Mouse (Mus musculus): ENCODE results near the gene Cct3.
"Not testable (repeated sequence)": the region's sequence is repeated elsewhere in the genome, so short reads cannot be mapped to it uniquely, and the experiment has no call there.

Cct3 gene

DNA sequence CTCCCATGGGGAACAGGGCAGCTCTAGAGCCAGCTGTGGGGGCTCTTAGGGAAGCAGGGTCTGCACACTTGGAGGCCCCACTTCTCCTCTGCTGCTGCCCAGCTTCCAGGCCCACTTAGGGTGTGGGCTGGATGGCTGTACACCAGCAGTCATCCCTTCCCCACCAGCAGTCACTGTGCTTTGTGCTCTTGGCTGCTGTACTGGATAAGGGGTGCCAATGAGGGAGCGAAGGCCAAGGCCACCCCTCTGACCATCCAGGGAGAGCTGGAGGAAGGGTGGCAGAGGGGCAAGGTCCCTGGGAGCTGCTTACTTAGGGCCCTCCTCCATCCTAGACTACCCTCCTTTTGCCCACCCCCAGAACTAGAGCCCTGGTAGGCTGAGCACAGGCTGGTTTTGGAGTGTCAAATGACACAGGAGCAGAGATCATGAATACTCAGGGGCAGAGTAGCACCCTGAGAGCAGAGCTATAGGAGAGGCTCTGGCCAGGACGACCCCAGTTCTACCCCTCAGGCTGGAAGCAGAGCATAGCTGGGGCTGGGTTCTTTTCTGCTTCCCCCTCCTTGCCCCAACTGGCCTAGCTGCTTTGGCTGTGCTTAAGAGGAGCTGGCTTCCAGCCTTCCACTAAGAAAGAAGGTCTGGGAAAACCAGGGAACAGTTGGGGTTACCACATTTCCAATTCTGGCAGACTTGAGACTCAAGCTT lies 64.8 kb downstream of the Cct3 start:
- DNase-seq (ENCODE audit: low read depth) = no peak

DNA sequence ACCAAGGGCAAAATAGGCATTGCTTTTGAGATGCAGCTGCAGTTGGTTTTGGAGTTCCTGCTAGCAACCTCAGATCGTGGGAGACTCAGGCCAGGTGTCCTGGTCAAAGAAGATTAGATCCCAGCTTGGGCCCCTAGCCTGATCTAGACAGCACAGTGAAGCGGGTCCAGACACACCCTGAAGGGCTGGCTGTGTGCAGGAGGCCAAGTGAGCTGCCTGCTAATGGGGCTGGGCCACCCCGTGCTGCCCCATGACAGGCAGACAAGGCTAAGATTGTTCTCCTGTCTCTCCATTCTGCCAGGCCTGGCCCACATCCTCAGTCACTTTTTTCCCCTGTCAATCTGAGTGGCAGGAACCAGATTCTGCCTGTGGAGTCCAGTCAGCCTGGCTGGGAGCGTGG lies 66.8 kb downstream of the Cct3 start:
- DNase-seq (ENCODE audit: low read depth) = no peak

DNA sequence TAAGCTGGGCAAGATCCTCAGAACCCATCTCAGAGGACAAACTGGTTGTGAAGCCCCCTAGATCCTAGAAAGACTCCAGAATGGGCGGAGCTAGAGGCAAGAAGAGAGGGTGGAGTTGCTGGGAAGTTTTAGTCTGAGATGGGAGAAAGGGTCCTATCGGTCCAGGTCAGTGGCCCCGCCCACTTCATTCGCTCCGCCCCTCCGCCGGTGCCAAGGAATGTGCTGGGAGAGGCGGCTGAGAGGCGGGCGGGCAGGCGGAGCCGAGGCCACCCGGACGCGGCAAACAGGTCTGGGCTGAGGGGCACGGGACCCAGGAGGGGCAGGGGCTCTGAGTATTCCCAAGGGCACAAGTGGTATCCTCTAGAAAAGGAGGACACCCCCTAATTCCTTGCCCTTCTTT lies 67.4 kb downstream of the Cct3 start, which contains the start of gene Paqr6:
Paqr6 (plus strand) TSS at position 248 of the 400 bp plus-strand sequence.
- no peak for DNase-seq (ENCODE audit: low read depth)

DNA sequence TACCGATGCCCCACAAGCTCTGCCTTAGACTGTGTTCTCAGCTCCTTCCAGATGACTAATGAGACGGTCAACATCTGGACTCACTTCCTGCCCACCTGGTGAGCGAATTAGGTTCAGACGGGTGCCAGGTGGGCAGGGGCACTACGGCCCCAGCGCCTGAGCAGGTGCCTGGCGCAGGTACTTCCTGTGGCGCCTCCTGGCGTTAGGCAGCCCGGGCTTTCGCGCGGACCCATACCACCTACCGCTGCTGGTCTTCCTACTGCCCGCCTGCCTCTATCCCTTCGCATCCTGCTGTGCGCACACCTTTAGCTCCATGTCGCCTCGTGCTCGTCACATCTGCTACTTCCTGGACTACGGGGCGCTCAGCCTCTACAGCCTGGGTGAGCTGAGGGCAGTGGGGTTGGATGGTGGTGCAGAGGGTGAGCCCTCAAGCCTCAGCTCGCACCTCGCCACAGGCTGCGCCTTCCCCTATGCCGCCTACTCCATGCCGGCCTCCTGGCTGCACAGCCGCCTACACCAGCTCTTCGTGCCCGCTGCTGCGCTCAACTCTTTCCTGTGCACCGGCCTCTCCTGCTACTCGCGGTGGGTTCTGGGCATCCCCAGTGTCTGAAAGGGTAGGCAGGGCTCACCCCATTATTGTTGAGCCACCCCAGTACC lies 68.9 kb downstream of the Cct3 start:
- DNase-seq (ENCODE audit: low read depth) = no peak

DNA sequence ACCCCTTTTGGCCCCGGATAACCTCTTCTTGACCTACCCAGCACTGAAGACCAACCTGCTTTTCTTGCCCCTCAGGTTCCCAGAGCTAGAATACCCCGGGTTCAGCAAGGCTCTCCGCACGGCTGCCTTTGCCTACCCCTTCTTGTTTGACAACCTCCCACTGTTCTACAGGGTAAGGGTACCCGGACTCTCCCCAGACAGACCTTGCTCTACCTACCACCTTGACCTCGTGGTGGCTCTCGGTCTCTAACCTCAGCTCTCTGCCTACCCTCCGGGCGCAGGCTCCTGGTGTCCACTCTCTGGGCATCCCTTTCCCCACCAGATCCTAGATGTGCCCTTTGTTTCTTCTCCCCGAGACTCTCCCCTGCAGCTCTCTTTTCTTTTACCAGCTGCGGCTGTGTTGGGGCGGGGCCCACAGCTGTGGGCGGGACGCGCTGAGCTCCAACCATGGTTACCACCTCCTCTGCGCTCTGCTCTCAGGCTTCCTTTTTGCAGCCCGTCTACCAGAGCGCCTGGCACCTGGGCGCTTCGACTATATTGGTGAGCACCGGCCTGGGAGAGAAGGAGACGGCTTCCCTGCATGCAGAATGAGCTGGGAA lies 70.0 kb downstream of the Cct3 start:
- DNase-seq (ENCODE audit: low read depth) = not testable (repeated sequence)

DNA sequence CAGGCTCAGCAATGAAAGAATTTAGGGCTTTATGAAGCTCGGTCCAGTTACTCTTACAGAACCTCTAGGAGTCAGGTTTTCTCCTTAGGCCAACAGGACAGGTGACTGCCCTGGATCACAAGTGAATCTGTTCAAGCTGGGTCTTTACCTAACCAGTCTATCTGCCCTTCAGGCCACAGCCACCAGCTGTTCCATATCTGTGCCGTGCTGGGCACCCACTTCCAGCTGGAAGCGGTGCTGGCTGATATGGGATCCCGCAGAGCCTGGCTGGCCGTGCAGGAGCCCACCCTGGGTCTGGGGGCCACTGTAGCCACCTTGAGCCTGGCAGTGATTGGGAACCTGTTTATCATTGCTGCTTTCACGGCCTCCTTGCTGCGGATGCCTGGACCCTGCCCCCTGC lies 70.6 kb downstream of the Cct3 start:
- not testable (repeated sequence) for DNase-seq (ENCODE audit: low read depth)

DNA sequence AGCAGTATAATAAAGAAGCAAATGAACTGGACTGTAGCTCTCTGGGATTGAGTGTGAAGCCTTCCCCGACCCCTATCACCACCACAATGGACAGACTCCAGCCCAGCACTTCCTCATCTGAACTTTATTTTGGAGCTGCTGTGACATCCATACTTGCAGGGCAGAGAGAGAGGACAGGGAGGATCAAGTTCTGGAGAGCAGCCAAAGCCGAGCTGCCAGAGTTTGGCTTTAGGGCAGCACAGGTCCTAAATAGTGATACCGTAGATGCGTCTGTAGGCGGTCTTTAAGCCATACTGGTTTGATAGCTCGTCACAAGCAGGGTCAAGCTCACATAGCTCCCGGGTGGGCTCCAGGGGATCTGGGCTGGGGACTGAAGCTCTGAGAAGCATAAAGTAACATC lies 71.6 kb downstream of the Cct3 start:
- DNase-seq (ENCODE audit: low read depth) = not testable (repeated sequence)
